Mouse (Mus musculus): ENCODE results near the gene Car6. TPM values are rescaled to one million over a fixed set of nuclear protein-coding genes. Genes with fewer than 3 reads are reported as not detected.

Car6 gene
- not detected for polyA plus RNA-seq (2014; fragmentation: Illumina TruSeq; extraction: RNeasy Lipid Tissue Mini Kit (QIAGEN cat#74804); ENCODE audit: low read depth, low replicate concordance)

DNA sequence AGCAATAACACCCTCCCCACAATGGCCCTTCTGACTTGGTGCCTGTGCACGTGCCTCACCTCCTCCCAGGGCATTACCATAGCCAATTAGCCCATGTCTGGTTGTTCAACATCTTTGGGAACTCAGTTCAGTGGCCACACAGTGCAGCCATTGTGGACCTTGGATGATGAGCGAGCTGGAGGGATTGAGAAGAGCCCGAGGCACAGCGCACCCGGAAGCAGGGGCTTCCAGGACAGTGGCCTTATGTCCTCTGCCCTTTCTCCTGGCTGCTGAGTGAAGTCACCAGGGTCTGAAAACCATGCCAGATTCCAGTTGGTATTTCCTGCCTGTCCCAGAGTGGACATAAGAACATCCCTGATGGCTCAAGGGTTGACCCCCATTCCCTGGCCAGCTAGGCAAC lies at the start of gene Car6:
TSS of gene Car6 (minus strand) at position 101 of the 400 bp plus-strand sequence.

GRCm38 (mm10) chr4:150236521-150237481 lies 35.7 kb upstream of the Car6 start, which contains the start of gene Eno1:
Gene Eno1, plus strand, starts transcription at chr4:150236721.

Other genes starting within 250 kb of the Car6 start
- gene Spsb1, start 246.3 kb downstream of the Car6 start, polyA plus RNA-seq (2014; fragmentation: Illumina TruSeq; extraction: RNeasy Lipid Tissue Mini Kit (QIAGEN cat#74804); ENCODE audit: low read depth, low replicate concordance): 4.0 TPM
- gene H6pd, start 192.3 kb downstream of the Car6 start, polyA plus RNA-seq (2014; fragmentation: Illumina TruSeq; extraction: RNeasy Lipid Tissue Mini Kit (QIAGEN cat#74804); ENCODE audit: low read depth, low replicate concordance): 4.3 TPM
- 1.2 TPM for gene Gpr157, start 114.0 kb downstream of the Car6 start, polyA plus RNA-seq (2014; fragmentation: Illumina TruSeq; extraction: RNeasy Lipid Tissue Mini Kit (QIAGEN cat#74804); ENCODE audit: low read depth, low replicate concordance)
- 0.44 TPM for gene Slc2a5, start 82.0 kb downstream of the Car6 start, polyA plus RNA-seq (2014; fragmentation: Illumina TruSeq; extraction: RNeasy Lipid Tissue Mini Kit (QIAGEN cat#74804); ENCODE audit: low read depth, low replicate concordance)
- not detected for gene Slc2a7, start 52.4 kb downstream of the Car6 start, polyA plus RNA-seq (2014; fragmentation: Illumina TruSeq; extraction: RNeasy Lipid Tissue Mini Kit (QIAGEN cat#74804); ENCODE audit: low read depth, low replicate concordance)
- gene Eno1, start 35.4 kb upstream of the Car6 start, polyA plus RNA-seq (2014; fragmentation: Illumina TruSeq; extraction: RNeasy Lipid Tissue Mini Kit (QIAGEN cat#74804); ENCODE audit: low read depth, low replicate concordance): 127 TPM
- gene Rere, start 80.3 kb upstream of the Car6 start, polyA plus RNA-seq (2014; fragmentation: Illumina TruSeq; extraction: RNeasy Lipid Tissue Mini Kit (QIAGEN cat#74804); ENCODE audit: low read depth, low replicate concordance): 48.7 TPM

Measured in sigmoid colon, adult 10 weeks (tissue).